Mouse (Mus musculus): ENCODE measurements around the gene Ccdc138. TPM values are rescaled to one million over a fixed set of nuclear protein-coding genes. Genes with fewer than 3 reads are reported as not detected.

The Ccdc138 gene
- polyA plus RNA-seq, 1 experiment from 2014 or later: 13.1 TPM

DNA sequence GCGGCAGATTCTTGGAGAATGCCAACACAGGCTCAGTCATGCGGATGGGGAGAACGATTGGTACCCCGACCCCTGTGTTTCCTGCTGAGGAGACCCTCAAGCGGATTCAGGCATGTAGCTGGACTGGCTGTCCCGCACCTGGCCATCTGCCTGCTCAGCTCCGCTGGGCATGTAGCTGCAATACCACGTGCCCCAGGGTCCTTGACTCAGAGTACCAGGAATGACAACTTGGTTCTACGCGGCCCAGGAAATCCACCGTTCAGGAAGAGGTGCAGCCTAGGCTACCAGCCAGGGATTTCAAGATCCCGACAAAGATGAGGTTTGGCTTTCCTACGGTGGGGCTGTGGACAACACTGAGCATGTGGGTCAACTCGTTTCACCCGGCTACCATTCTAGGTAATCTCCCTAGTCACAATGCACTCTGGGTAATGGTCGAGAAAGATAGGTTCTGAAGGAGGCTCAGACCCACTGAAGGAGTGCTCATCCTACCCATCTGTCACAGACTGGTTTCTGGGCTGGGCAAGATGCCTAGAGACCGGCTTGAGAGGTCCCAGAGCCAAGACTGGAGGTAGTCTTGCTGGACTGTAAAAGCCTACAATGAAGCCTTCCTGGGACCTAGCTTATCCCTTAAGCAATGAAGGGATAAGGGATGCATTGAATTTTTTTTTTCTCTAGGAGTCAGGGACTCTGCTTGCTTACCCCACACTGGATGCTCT lies 120.9 kb downstream of the Ccdc138 start:
- Histone ChIP-seq H3K9ac (ENCODE audit: low read length) (no peak overlapping the region), H3K27me3 (ENCODE audit: control insufficient read depth, insufficient read depth, low read length) (no peaks in the 10 kb centered on the region), H3K9me3 (ENCODE audit: control insufficient read depth, low read length) (no peaks in the 10 kb centered on the region), H3K36me3 (ENCODE audit: control insufficient read depth, insufficient read depth, low read length) (no peaks in the 10 kb centered on the region), H3K27ac (ENCODE audit: low read depth, low read length) (no peak overlapping the region), H3K4me2 (no peak overlapping the region), H3K4me3 (ENCODE audit: low read depth, low read length) (no peak overlapping the region), H3K4me1 (ENCODE audit: control insufficient read depth, insufficient read depth, low read length) (no peaks in the 10 kb centered on the region)
- ATAC-seq (ENCODE audit: low FRiP score) (no peak), DNase-seq (ENCODE audit: low spot score, missing footprints) (no peak)
- 91% methylated on average over 17 of the region's 17 CpGs for WGBS

DNA sequence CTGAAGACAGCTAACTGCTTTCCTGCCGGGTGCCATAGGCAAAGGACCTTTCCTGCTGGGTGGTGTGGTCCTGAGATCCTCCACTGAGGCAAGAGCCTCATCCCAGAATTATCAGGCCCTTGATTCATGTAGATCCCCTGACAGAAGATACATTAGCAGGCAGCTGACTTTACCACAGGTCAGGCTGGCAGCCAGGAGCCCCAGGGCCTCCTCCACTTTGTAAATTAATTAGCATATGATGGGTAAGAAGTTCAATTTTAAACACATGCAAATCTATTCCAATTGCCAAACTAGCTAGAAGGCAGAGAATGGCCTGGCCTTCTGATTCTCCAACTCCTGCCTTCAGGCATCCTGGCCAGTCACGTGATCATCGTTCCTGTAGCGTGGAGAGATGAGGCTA lies 121.5 kb downstream of the Ccdc138 start:
- Histone ChIP-seq H3K9me3 (ENCODE audit: control insufficient read depth, low read length) (no peaks in the 10 kb centered on the region), H3K4me1 (ENCODE audit: control insufficient read depth, insufficient read depth, low read length) (no peaks in the 10 kb centered on the region), H3K27me3 (ENCODE audit: control insufficient read depth, insufficient read depth, low read length) (no peaks in the 10 kb centered on the region), H3K9ac (ENCODE audit: low read length) (no peak overlapping the region), H3K36me3 (ENCODE audit: control insufficient read depth, insufficient read depth, low read length) (no peaks in the 10 kb centered on the region), H3K4me2 (no peak overlapping the region), H3K27ac (ENCODE audit: low read depth, low read length) (no peak overlapping the region), H3K4me3 (ENCODE audit: low read depth, low read length) (no peak overlapping the region)
- WGBS: 95% methylated on average over 4 of the region's 4 CpGs
- no peak for ATAC-seq (ENCODE audit: low FRiP score)
- no peak for DNase-seq (ENCODE audit: low spot score, missing footprints)

DNA sequence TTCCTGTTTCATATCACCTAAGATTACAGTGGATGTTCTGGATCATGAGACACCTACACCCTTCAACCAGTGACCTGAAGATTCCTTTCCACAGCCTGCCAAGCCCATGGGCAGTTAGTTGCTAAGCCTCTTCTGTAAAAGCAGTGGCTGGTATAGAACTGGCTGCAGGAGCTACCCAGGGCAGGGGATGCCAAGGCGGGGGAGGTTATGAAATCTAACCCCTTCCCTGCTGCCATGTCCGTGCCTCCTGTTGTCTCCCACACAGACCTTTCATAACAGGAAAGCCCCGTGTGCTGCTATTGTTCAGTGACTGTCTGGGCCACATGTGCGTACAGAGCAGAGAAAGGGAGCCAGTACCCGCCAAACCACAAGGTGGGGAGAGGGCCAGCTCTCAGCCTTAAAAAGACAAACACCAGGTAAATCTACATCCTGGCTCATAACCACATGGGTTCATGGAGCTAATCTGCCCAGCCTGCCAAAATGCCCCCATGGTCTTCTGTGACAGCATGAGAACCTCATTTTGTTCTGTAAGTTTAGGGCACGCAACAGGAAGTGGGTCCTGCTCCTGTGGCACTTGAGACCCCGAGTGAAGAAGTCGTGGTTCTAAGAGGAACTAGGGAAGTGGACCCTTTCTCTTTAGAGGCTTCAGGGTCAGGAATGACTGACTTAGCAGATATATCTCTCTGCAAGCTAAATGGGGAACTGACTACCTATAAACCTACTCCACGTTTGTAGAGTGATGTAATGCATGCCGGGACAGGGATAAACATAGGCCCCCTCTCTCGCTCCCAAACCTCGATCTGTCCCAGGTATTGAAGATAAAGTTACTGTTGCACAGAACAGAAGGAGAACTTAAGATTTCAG lies 127.3 kb downstream of the Ccdc138 start:
- no peaks in the 10 kb centered on the region for H3K9me3 ChIP-seq (ENCODE audit: control insufficient read depth, low read length)
- no peaks in the 10 kb centered on the region for H3K4me1 ChIP-seq (ENCODE audit: control insufficient read depth, insufficient read depth, low read length)
- ATAC-seq (ENCODE audit: low FRiP score) (no peak), DNase-seq (ENCODE audit: low spot score, missing footprints) (no peak)
- no peak overlapping the region for H3K27ac ChIP-seq (ENCODE audit: low read depth, low read length)
- H3K27me3 ChIP-seq (ENCODE audit: control insufficient read depth, insufficient read depth, low read length): no peaks in the 10 kb centered on the region
- H3K36me3 ChIP-seq (ENCODE audit: control insufficient read depth, insufficient read depth, low read length): no peaks in the 10 kb centered on the region
- no peak overlapping the region for H3K9ac ChIP-seq (ENCODE audit: low read length)
- H3K4me3 ChIP-seq (ENCODE audit: low read depth, low read length): no peak overlapping the region
- WGBS: 85% methylated on average over 12 of the region's 12 CpGs
- no peak overlapping the region for H3K4me2 ChIP-seq

Other genes starting within 250 kb of the Ccdc138 start
- 46.5 and 51.9 TPM in 2 replicates for gene Gcc2, start 242.5 kb upstream of the Ccdc138 start, polyA plus RNA-seq (2014; fragmentation: Nextera tagmentation; extraction: Ambion mirVana)
- gene Lims1, start 174.5 kb upstream of the Ccdc138 start, polyA plus RNA-seq (2014; fragmentation: Nextera tagmentation; extraction: Ambion mirVana): 85.7 and 88.6 TPM in 2 replicates
- gene Ranbp2, start 51.0 kb upstream of the Ccdc138 start, polyA plus RNA-seq (2014; fragmentation: Nextera tagmentation; extraction: Ambion mirVana): 29.1 and 33.8 TPM in 2 replicates
- 0.18 and 0.59 TPM in 2 replicates for gene Edar, start 177.7 kb downstream of the Ccdc138 start, polyA plus RNA-seq (2014; fragmentation: Nextera tagmentation; extraction: Ambion mirVana)
- not detected in 2 replicates for gene Gm17542, start 220.3 kb downstream of the Ccdc138 start, polyA plus RNA-seq (2014; fragmentation: Nextera tagmentation; extraction: Ambion mirVana)